Mouse (Mus musculus): ENCODE results near the gene Wnt11.

GRCm38 (mm10) chr7:98852950-98853650 is 18.2 kb downstream of the Wnt11 start:
- TF ChIP-seq POLR2A (IDR thresholded peaks at IDR 0.05; ENCODE audit: control insufficient read depth in 1 of 2, insufficient read depth in 1 of 2, low read depth in 1 of 2, low read length in 2 of 2, poor library complexity in 1 of 2) (no peak), POLR2AphosphoS2 (IDR thresholded peaks at IDR 0.05; ENCODE audit: low read length) (no peak), CTCF (IDR thresholded peaks at IDR 0.05 in 2 of 3, conservative IDR thresholded peaks at IDR 0.05 in 1 of 3; ENCODE audit: control insufficient read depth in 1 of 3, insufficient read depth in 1 of 3, low read depth in 2 of 3, low read length in 3 of 3, poor library complexity in 1 of 3, severe bottlenecking in 1 of 3) (no peak), EP300 (IDR thresholded peaks at IDR 0.05; ENCODE audit: low read depth in 1 of 2, low read length in 2 of 2) (no peak), TAL1 (IDR thresholded peaks at IDR 0.05; ENCODE audit: low read length) (no peak), TCF12 (IDR thresholded peaks at IDR 0.05; ENCODE audit: low read depth, low read length) (no peak), NRF1 (IDR thresholded peaks at IDR 0.05; ENCODE audit: insufficient read depth, low read depth, low read length, poor library complexity, severe bottlenecking) (no peak), USF1 (IDR thresholded peaks at IDR 0.05; ENCODE audit: low read depth, low read length) (no peak), HCFC1 (IDR thresholded peaks at IDR 0.05; ENCODE audit: low read depth, low read length) (no peak), MAFK (IDR thresholded peaks at IDR 0.05; ENCODE audit: borderline replicate concordance, low read depth, low read length) (no peak), CHD2 (IDR thresholded peaks at IDR 0.05; ENCODE audit: low read length) (no peak), MYC (IDR thresholded peaks at IDR 0.05; ENCODE audit: low read depth, low read length) (no peak), MAZ (IDR thresholded peaks at IDR 0.05; ENCODE audit: low read depth, low read length) (no peak)
